Mouse (Mus musculus) gastrocnemius, adult 8-10 months (tissue): ENCODE data around the gene Nrip1. TPM values are rescaled to one million over a fixed set of nuclear protein-coding genes. Genes with fewer than 3 reads are reported as not detected.

Experiments
- DNase-seq, 2 experiments: peaks; one replicate each; pipeline ENCODE4 v3.0.0; 2022; ENCODE audit warnings: low spot score in 2 of 2
- total RNA-seq, 4 experiments: library from RNA; stranded (reverse); gene quantifications; 2 replicates each; pipeline ENCODE4 v1.2.4; 2022

Gene Nrip1
- total RNA-seq, 4 experiments from 2014 or later, result 35.9 to 51.9 (median 37.8) TPM

GRCm38 (mm10) chr16:76283796-76284195 lies 89.8 kb downstream of the Nrip1 start:
- no peak for DNase-seq

GRCm38 (mm10) chr16:76281850-76282249 lies 91.8 kb downstream of the Nrip1 start:
- DNase-seq, result no peak

GRCm38 (mm10) chr16:76280365-76280764 lies 93.3 kb downstream of the Nrip1 start:
- no peak for DNase-seq

GRCm38 (mm10) chr16:76276271-76276670 lies 97.4 kb downstream of the Nrip1 start:
- DNase-seq, result no peak

GRCm38 (mm10) chr16:76275584-76275983 lies 98.0 kb downstream of the Nrip1 start:
- no peak for DNase-seq

DNA sequence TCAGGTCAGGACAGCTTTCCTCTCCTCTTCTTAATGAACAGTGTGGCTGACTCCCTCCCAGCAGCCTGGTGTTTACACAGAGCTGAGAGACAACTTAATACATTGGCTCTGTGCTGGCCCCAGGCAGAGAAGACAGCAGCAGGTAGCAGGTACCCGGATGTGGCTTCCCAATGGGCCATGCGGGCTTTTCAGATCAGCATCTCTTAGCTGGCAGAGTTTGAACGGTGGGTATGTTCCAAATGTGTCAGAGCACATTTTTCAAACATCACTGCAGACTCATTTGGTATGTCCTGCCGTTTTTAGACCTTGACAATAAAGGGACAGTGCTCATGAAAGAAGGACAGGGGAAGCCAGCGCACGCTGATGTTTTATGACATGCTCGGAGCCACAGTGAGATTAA lies 98.5 kb downstream of the Nrip1 start:
- DNase-seq, result no peak

DNA sequence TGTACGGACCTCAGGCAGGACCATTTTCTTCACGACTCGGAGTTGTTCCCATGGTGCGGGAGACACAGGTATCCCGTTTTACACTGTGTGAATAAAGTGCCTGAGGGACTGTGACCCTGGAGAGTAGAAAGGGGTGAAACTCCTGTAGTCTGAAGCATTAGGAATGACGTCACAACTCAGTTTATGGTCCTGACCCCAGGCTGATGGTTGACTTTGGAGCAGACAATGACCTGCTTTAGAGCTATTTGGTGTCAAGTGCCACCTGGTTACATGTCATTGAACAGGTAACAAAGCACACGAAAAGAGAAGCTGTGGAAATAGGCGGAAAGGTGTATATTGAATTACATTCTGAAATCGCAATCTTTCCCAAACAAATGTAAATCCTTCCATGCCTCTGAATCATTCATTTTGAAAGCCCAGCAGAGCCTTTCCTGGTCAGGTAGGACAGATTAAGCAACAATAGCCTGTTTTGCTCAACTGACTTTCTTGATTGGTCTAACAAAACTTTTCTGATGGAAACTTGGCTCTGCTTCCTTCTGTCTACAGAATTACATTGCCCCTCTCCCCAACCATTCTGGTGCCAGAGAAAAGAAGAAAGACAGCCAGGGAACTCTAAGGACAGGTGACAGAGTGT lies 106.9 kb downstream of the Nrip1 start:
- DNase-seq, result no peak

DNA sequence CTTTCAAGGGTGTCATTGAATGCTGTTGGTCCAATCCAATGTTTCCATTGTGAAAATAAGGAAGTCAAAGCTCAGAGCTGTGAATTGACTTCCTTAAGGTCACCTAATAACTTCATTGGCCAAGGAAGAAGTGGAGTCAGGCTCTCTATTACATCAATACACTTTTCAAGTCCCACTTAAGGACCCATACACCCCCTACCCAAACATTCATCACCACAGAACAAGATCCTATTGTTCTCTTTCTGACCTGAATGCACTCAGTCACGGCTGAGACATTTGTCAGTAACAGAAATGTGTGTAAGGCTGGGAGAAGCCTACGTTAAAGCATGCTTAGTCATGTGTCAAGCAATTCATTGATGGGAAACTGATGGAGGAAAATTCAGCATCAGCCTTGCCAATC lies 107.8 kb downstream of the Nrip1 start:
- no peak for DNase-seq

GRCm38 (mm10) chr16:76265301-76265700 lies 108.3 kb downstream of the Nrip1 start:
- no peak for DNase-seq

- no peak for DNase-seq
Measured at GRCm38 (mm10) chr16:76263393-76263792, 110.2 kb downstream of the Nrip1 start.

- no peak for DNase-seq
Measured at GRCm38 (mm10) chr16:76260296-76260695, 113.3 kb downstream of the Nrip1 start.

DNA sequence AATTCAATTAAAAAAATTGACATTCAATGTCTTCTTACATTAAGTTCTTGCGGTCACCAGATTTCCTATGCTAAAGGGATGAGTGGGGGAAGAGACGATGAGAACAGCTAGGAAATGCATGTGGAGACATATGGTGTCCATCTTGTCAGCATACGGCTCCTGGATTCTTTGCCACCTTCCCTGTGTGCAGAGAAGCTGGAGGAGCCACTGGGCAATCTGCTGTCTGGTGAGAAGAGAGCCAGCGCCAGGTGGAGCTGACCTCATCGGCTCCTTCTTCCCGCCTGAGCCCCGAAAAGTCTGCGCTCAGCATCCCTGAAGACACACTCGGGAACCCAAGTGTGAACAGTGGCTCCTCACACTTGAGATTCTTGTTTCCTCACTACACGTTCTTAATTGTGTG lies 121.8 kb downstream of the Nrip1 start:
- no peak for DNase-seq

GRCm38 (mm10) chr16:76249345-76250091 lies 124.1 kb downstream of the Nrip1 start:
- DNase-seq, result no peak

- DNase-seq, result no peak
Measured at GRCm38 (mm10) chr16:76242850-76243249, 130.8 kb downstream of the Nrip1 start.

DNA sequence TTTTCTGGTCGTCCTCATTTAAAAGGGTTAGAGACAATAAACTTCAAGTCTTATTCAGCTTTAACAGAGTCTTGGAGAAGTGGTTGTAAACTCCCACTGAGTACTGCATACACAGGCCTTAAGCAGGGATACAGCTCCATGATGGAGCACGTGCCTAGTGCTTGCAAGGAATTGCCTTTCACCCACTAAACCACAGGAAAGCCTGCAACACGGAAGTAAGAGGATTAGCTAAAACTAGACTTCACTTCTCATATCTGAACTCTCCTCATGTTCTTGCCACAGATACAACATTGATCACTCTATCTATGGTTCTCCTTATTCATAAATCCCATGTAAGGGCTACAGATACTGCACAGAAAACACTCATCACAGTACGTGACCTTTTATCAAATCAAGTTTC lies 132.4 kb downstream of the Nrip1 start:
- DNase-seq, result no peak

DNA sequence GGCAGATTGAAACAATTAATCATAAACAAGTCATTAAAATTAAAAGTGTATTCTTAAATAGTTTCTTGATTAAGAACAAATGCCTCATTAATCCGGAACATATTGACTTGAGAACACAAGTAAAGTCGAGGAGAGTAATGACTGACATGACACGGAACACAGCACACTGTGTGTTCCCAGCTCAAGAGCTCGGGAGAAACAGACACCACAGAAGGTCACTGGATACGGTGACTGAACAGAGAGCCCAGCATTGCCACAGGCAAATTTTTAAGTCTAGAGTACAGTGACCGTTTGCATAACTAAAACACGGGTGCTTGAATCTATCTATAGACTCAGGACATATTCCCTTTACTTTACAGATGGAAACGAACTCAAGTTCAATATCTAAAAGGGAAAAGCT lies 134.3 kb downstream of the Nrip1 start:
- no peak for DNase-seq

- DNase-seq, result no peak
Measured at GRCm38 (mm10) chr16:76238784-76239183, 134.8 kb downstream of the Nrip1 start.
